Mouse (Mus musculus) left cerebral cortex, adult 2 months (tissue): ENCODE results near the gene Ncstn. TPM values are rescaled to one million over a fixed set of nuclear protein-coding genes. Genes with fewer than 3 reads are reported as not detected.

Experiments
- DNase-seq, 2 experiments: peaks; one replicate each; pipeline ENCODE4 v3.0.0; 2021 to 2022; ENCODE audit warnings: low spot score in 2 of 2, mixed read lengths in 1 of 2; ENCODE audit errors: extremely low spot score in 1 of 2
- H3K27ac ChIP-seq: fragments of 200-600 bp; 2 replicates; pipeline ENCODE4 v1.8.1; 2022
- H3K4me3 ChIP-seq: fragments of 200-600 bp; 2 replicates; pipeline ENCODE4 v1.8.1; 2022
- CTCF ChIP-seq: fragments of 200-600 bp; IDR thresholded peaks from 2 replicates; pipeline ENCODE4 v1.8.1; 2022; ENCODE audit warnings: antibody characterized with exemption, mild to moderate bottlenecking, moderate library complexity
- intact Hi-C: fragments of 180-260 bp; cut with DNase I; formaldehyde crosslinking; loops from one replicate; pipeline ENCODE4 v1.15.1; 2025
- total RNA-seq, 2 experiments: library from RNA; stranded (reverse); gene quantifications; 2 replicates each; pipeline ENCODE4 v1.2.3; 2021

Gene Ncstn
- total RNA-seq, 2 experiments from 2014 or later = 61.5 to 65.4 TPM

DNA sequence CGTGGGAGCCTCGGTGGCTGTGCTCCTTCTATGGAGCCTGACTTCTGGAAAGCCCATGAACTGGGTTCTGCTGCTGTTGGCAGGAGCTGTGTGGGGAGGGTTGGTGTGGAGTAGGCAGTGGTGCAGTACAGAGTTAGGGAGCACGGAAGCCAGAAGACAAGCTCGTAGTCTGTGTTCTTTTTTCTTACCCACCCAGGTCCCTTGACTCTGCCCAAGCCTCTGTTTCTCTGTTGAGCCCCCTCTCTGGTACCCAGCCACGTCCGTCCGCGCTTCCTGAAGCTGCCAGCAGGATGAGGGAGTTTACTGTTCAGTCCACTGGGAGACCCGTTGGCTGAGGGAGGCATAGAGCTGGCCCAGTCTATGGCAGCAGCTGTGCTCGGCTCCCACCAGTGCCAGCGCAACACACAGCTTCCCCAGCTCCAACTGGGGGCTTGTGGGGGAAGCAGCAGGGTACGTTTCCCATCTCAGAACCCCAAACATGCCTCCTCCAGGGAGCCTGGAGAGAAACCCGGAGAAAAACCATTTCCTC is 17.9 kb downstream of the Ncstn start:
- H3K27ac ChIP-seq = peak overlapping the region; percentile 40; the same call in 1 of the 2 replicates
- intact Hi-C loops = no loop called here

DNA sequence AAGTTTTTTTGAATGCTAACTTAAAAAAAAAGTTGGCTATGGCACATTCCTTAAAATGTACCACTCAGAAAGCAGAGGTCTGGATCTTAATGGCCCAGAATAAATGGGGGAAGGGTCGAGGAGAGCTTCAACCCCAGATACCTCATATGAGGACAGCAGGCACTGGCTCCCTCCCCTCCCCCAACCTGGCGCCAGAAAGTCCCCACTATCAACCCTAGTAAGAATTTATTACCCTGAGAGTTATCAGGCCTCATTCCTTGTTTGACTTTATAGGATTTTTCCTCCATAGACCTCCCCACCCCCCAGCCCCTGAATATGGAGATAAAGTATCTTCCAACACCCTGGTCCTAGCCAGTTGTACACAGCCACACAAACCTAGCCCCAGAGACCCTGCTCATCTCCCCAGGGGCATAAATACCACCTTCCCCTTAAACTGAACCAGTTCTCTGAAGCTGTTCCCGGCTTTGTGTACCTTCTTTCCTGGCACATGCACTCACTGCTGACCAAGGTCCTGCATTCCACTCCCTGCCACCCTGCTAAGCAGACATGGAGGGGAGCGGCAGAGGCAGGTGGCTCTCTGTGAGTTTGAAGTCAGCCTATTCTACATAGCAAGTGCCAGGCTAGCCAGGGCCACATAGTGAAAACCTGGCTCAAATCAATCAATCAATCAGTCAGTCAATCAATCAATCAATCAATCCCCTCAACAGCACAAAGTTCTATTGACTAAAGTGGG is 19.1 kb downstream of the Ncstn start:
- TF ChIP-seq CTCF = no peak

More for the DNA sequence above, 17.9 kb downstream of the Ncstn start:
- TF ChIP-seq CTCF = no peak; the same call in 1 of the 2 replicates
- H3K4me3 ChIP-seq = no peak overlapping the region
- DNase-seq = peak in 1 of 2 experiments; percentile 13

DNA sequence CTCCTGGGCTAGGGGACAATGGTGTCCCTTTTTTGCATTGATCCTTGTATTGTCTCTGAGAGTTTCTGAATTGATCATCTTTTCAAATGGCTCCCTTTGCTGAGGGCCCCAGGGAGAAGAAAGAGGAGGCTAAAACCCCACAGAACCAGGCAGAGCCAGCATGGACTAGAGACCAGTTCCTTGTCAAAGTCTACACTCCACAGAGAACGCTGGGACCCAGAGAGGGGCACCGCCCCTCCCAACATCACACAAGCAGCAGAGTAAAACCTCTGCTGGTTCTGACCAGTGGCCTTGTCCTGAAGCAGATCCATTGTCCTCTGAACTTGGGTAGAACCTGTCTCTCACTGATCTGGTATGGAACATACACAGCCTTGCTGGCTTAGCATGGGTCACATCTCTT is 20.5 kb downstream of the Ncstn start:
- Histone ChIP-seq H3K4me3 (no peak overlapping the region), H3K27ac (no peak overlapping the region)
- no peak for DNase-seq
- TF ChIP-seq CTCF = no peak
- intact Hi-C loops = no loop called here

More for the DNA sequence above, 19.1 kb downstream of the Ncstn start:
- no peak for DNase-seq
- intact Hi-C loops = no loop called here
- no peak overlapping the region for H3K4me3 ChIP-seq
- H3K27ac ChIP-seq = no peak overlapping the region

- DNase-seq = no peak
- intact Hi-C loops = no loop called here
- TF ChIP-seq CTCF = no peak
- Histone ChIP-seq H3K4me3 (no peak overlapping the region), H3K27ac (no peak overlapping the region)
These were observed 21.4 kb downstream of the Ncstn start for GRCm38 (mm10) chr1:172061217-172061616.

DNA sequence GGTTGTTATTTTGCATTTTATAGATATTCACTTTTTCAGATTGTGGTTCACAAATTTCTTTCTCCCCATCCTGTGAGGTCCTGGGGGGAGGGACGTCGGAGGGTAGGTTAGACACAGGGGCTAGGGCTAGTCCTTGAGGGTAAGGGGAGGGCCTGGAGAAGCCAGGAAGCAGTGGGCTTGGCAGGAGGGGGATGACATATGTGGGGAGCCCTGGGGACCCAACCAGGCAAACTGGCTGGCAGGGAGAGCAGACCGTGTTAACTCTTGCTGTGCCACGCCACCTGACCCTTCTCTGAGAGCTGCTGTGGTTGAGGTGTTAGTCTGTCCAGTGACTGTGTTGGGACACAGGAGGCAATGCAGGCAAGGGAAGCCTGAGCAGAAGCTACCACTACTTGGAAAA is 21.9 kb downstream of the Ncstn start:
- H3K4me3 ChIP-seq = no peak overlapping the region
- H3K27ac ChIP-seq = no peak overlapping the region
- no peak for DNase-seq
- no peak for TF ChIP-seq CTCF
- intact Hi-C loops = no loop called here

GRCm38 (mm10) chr1:172058874-172059273 is 23.7 kb downstream of the Ncstn start:
- no peak for DNase-seq
- no peak for TF ChIP-seq CTCF
- H3K27ac ChIP-seq = no peak overlapping the region
- H3K4me3 ChIP-seq = no peak overlapping the region
- intact Hi-C loops = no loop called here

GRCm38 (mm10) chr1:172058321-172058720 is 24.3 kb downstream of the Ncstn start:
- intact Hi-C loops = no loop called here
- Histone ChIP-seq H3K4me3 (no peak overlapping the region), H3K27ac (no peak overlapping the region)
- DNase-seq = no peak
- no peak for TF ChIP-seq CTCF

DNA sequence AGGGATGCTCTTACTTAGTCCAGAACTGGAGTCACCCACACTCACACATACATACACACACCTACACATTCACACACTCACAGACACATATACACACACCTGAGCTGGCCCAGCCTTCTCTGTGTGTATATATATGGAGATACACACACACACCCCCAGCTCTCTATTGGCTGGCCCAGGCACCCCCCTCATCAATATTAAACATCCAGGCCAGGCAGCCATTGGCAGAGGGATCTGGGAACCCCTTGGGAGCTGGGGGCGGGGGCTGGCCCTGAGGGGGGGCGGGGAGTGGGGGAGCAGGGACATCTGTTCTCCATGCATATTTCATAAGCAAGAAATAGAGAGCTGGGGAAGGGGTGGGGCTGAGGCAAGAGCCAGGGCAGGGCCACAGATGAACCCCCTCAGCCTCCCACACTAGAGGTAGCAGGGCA is 25.1 kb downstream of the Ncstn start, which contains the start of gene Nhlh1:
Gene Nhlh1, minus strand, starts transcription at position 83 of the 431 bp plus-strand sequence.
- no peak for TF ChIP-seq CTCF
- no peak within 1 kb of the TSS for H3K4me3 ChIP-seq
- DNase-seq = no peak
- H3K27ac ChIP-seq = no peak within 1 kb of the TSS; the same call in 1 of the 2 replicates
- intact Hi-C loops = no loop called here

GRCm38 (mm10) chr1:172056251-172056650 is 26.3 kb downstream of the Ncstn start:
- no peak overlapping the region for H3K27ac ChIP-seq
- intact Hi-C loops = no loop called here
- DNase-seq = no peak
- H3K4me3 ChIP-seq = no peak overlapping the region
- TF ChIP-seq CTCF = no peak

GRCm38 (mm10) chr1:172053541-172054440 is 28.8 kb downstream of the Ncstn start:
- Histone ChIP-seq H3K27ac (no peak overlapping the region), H3K4me3 (peak overlapping the region; percentile 44)
- TF ChIP-seq CTCF = no peak
- peak; percentile 23 to 38 for DNase-seq
- intact Hi-C loops = no loop called here

DNA sequence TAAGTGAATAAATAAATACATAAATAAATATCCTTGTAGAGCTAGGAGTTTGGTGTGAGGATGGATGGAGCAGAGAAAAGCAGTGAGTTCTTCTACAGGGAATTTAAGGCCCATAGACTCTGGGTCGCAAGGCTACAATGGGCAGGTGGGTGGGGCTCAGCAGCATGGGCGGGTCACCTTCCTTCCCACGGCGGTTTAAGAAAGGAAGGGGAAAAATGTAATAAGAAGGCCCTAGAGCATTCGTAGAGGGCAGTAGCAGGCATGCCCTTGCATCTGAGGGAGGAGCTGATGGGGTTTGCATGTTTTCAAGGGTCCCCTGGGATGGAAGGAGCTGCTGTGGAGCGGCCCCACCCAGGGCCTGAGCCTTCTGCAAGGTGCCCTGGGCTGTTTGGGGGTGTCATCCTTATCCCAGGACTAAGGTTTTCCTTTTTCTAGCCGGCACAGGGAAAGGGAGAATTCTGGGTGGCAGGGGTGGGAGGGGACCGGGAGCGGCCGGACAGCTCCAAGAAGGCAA is 29.8 kb downstream of the Ncstn start:
- intact Hi-C loops = no loop called here
- DNase-seq = no peak
- Histone ChIP-seq H3K4me3 (no peak overlapping the region), H3K27ac (no peak overlapping the region)
- TF ChIP-seq CTCF = no peak
